Mouse (Mus musculus) megakaryocyte, embryonic 14.5 days (primary cell): ENCODE results near the gene Atp2c1.

Source experiments
- FLI1 ChIP-seq: IDR thresholded peaks from 2 replicates; pipeline ENCODE4 v1.6.1; 2012; ENCODE audit warnings: low read length, inconsistent platforms, mixed read lengths
- GATA1 ChIP-seq: IDR thresholded peaks from 3 replicates; pipeline ENCODE4 v1.6.1; 2012; ENCODE audit warnings: mixed read lengths, low read length, inconsistent platforms, borderline replicate concordance

DNA sequence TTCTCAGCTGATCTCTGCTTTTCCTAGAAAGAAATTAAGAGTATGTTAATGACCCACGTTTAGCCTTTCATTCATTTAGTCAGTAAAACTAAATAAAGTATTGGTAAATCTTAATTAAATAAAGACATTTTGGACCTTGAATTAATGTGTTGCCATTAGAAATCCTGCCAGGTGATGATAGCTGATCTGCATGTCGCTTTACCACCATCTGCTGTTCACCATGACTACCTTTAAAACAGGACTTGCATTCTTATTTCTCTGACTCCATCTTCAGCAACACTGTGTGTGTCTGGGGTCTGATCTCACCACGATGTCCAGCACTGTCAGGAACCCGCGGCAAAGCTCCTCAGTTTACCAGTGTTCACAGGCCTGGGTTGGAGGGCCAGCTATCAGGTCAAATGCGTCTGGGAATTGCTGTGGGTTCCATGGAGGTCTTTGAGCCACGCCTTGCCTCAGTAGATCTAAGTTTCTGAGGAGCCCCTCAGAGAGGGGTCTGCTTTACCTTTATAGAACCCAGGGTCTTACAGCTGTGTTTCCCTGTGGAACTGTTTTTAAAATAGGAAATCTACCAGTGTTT is 150.1 kb downstream of the Atp2c1 start:
- TF ChIP-seq GATA1 = no peak
- TF ChIP-seq FLI1 = no peak
